Mouse (Mus musculus): ENCODE data around the gene Bcl11a. TPM values are rescaled to one million over a fixed set of nuclear protein-coding genes. Genes with fewer than 3 reads are reported as not detected.
"Not testable (repeated sequence)": the region's sequence is repeated elsewhere in the genome, so short reads cannot be mapped to it uniquely, and the experiment has no call there.

Bcl11a gene
- polyA plus RNA-seq, 1 experiment from 2014 or later = 72.7 TPM

DNA sequence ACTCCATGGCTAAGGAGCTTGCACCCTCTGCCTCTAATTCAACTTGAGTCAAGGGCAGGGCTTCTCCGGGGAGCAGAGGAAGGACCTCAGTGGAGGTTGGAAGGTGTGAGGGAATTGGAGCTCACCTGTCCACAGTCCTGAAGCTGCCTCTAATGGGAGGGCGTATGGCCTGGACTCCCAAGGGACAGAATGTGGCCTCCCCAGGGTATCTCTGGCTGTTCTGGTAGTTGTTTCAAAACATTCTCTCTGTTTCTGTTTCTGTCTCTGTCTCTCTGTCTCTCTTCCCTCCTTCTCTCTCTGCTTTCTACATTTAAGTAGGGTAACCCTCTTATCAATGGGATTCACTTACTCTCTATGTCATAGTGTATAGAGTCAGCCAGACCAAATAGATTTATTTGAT lies 38.2 kb downstream of the Bcl11a start:
- DNase-seq (ENCODE audit: low spot score) (no peak), ATAC-seq (ENCODE audit: insufficient read depth, low FRiP score, low TSS enrichment) (no peak)
- WGBS = 96% methylated on average over 2 of the region's 2 CpGs
- Histone ChIP-seq H3K4me2 (ENCODE audit: low read depth) (no peak overlapping the region), H3K9ac (ENCODE audit: low read length) (no peak overlapping the region), H3K9me3 (ENCODE audit: control insufficient read depth, low read length) (no peaks in the 10 kb centered on the region), H3K36me3 (ENCODE audit: control insufficient read depth, insufficient read depth, low read length) (0 out of 2 replicates have a peak, but pooled peaks cover 6% of the 10 kb centered on the region), H3K4me3 (ENCODE audit: low read depth, low read length) (no peak overlapping the region), H3K4me1 (ENCODE audit: control insufficient read depth, insufficient read depth, low read length) (peaks cover 11% of the 10 kb centered on the region; the same call in 1 of the 2 replicates), H3K27ac (ENCODE audit: low read depth, low read length) (no peak overlapping the region), H3K27me3 (ENCODE audit: control insufficient read depth, insufficient read depth, low read length) (no peaks in the 10 kb centered on the region)

DNA sequence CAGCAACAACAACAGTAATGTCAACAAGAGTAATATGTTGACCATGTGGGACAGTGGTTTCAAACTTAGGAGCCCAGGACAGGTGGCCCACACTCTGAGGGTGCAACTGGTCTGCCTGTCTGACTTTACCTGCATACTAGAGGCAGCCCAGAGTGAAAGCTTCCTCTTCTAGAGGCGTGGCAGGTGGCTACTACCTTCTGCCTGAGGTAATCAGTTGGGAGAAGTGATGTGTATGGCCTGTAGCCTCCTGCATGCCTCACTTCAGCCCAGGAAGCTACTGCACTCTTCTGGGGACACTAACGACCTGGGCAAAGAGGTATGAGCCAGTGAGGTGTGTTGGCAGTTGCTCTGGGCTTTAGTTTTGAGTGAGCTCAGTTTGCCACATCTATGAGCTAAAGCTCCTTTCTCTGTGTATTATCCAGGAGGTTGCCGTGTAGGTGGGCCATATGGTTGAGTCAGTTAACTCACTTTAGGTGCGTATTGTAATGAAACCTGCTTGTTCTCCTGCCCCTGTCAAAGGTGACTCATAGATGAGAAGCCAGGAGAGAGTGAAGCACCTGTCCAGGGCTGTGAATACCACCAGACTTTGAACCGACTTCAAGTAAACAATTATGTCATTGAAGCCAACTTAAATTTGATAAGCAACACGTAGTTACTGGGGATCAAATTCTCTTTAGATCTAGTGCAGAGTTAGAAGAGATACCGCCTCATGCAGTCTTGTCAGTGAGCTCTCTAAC lies 38.9 kb downstream of the Bcl11a start:
- WGBS = 90% methylated on average over 7 of the region's 7 CpGs
- peaks cover 14% of the 10 kb centered on the region; the same call in 1 of the 2 replicates for H3K4me1 ChIP-seq (ENCODE audit: control insufficient read depth, insufficient read depth, low read length)
- no peaks in the 10 kb centered on the region for H3K9me3 ChIP-seq (ENCODE audit: control insufficient read depth, low read length)

DNA sequence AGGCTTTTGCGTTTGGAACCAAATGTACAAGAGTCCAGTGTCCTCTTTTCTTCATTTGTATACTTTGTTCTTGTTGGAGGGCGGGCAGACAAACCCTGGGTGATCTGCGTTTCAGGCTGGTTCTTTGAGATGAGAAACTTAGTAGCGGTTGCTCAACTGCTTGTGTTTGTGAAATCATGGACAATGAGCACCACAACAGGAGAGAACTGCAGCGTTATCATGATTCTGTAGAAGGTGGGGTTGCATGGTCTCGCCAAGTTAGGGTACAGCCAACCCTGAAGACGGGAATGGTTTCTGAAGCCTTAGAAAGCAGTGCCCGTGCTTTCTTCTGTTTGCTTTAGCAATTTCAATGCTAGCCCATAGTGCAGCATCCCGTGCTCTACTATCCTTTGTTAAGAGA lies 43.3 kb downstream of the Bcl11a start:
- Histone ChIP-seq H3K27ac (ENCODE audit: low read depth, low read length) (no peak overlapping the region), H3K9me3 (ENCODE audit: control insufficient read depth, low read length) (no peaks in the 10 kb centered on the region), H3K4me2 (ENCODE audit: low read depth) (no peak overlapping the region), H3K9ac (ENCODE audit: low read length) (no peak overlapping the region), H3K4me1 (ENCODE audit: control insufficient read depth, insufficient read depth, low read length) (peaks cover 7% of the 10 kb centered on the region; the same call in 1 of the 2 replicates), H3K27me3 (ENCODE audit: control insufficient read depth, insufficient read depth, low read length) (no peaks in the 10 kb centered on the region), H3K36me3 (ENCODE audit: control insufficient read depth, insufficient read depth, low read length) (0 out of 2 replicates have a peak, but pooled peaks cover 4% of the 10 kb centered on the region), H3K4me3 (ENCODE audit: low read depth, low read length) (no peak overlapping the region)
- DNase-seq (ENCODE audit: low spot score) (no peak), ATAC-seq (ENCODE audit: insufficient read depth, low FRiP score, low TSS enrichment) (no peak)
- WGBS = 85% methylated on average over 9 of the region's 9 CpGs

More for the DNA sequence above, 38.9 kb downstream of the Bcl11a start:
- no peak for ATAC-seq (ENCODE audit: insufficient read depth, low FRiP score, low TSS enrichment)
- Histone ChIP-seq H3K27ac (ENCODE audit: low read depth, low read length) (no peak overlapping the region), H3K27me3 (ENCODE audit: control insufficient read depth, insufficient read depth, low read length) (no peaks in the 10 kb centered on the region), H3K4me3 (ENCODE audit: low read depth, low read length) (no peak overlapping the region), H3K4me2 (ENCODE audit: low read depth) (no peak overlapping the region), H3K9ac (ENCODE audit: low read length) (no peak overlapping the region), H3K36me3 (ENCODE audit: control insufficient read depth, insufficient read depth, low read length) (0 out of 2 replicates have a peak, but pooled peaks cover 6% of the 10 kb centered on the region)
- no peak for DNase-seq (ENCODE audit: low spot score)

DNA sequence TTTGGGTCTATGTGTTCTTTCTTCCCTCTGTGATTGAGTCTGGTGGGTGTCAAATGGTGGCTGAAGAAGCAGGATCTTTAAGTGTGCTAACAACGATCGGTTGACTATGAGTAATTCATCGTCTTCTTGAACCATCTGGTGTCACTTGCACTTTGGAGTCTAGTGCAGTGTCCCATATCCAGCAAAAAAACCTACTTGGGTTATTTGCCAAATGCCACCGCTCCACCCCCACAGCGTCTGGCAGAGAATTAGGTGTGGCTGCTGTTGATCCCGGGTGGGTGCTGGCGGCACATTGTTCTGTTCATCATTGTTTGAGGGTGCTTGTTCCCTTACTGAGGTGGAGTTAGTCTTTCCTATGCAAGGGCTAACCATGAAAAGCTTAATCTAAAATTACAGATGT lies 45.0 kb downstream of the Bcl11a start:
- no peak overlapping the region for H3K4me3 ChIP-seq (ENCODE audit: low read depth, low read length)
- H3K9me3 ChIP-seq (ENCODE audit: control insufficient read depth, low read length) = no peaks in the 10 kb centered on the region
- no peak overlapping the region for H3K4me2 ChIP-seq (ENCODE audit: low read depth)
- no peak overlapping the region for H3K27ac ChIP-seq (ENCODE audit: low read depth, low read length)
- H3K9ac ChIP-seq (ENCODE audit: low read length) = no peak overlapping the region
- WGBS = 90% methylated on average over 7 of the region's 7 CpGs
- peaks cover 7% of the 10 kb centered on the region; the same call in 1 of the 2 replicates for H3K4me1 ChIP-seq (ENCODE audit: control insufficient read depth, insufficient read depth, low read length)
- H3K27me3 ChIP-seq (ENCODE audit: control insufficient read depth, insufficient read depth, low read length) = no peaks in the 10 kb centered on the region
- DNase-seq (ENCODE audit: low spot score) (no peak), ATAC-seq (ENCODE audit: insufficient read depth, low FRiP score, low TSS enrichment) (no peak)
- no peaks in the 10 kb centered on the region for H3K36me3 ChIP-seq (ENCODE audit: control insufficient read depth, insufficient read depth, low read length)

DNA sequence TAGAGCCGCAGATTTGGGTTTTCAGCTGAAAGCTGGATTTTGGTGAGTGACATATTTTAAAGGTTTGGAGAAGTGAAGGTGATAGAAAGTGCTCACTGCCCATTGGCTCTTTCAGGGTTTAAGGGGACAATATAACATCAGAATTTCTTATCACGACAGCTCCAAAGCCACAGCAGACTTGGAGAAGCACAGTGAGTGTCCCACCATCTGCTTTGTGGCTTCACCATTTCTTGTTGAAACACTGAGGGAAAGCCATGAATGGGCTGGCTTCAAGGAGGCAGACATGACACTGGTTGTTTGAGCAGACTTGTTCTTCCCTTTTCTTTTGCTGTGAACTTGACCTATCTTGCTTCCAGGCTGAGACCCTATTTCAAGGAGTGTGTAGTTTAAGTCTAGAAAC lies 46.1 kb downstream of the Bcl11a start:
- no peaks in the 10 kb centered on the region for H3K36me3 ChIP-seq (ENCODE audit: control insufficient read depth, insufficient read depth, low read length)
- no peak overlapping the region for H3K4me3 ChIP-seq (ENCODE audit: low read depth, low read length)
- no peak overlapping the region for H3K4me2 ChIP-seq (ENCODE audit: low read depth)
- DNase-seq (ENCODE audit: low spot score) (no peak), ATAC-seq (ENCODE audit: insufficient read depth, low FRiP score, low TSS enrichment) (no peak)
- H3K27ac ChIP-seq (ENCODE audit: low read depth, low read length) = no peak overlapping the region
- WGBS = 89% methylated on average over 2 of the region's 2 CpGs
- H3K4me1 ChIP-seq (ENCODE audit: control insufficient read depth, insufficient read depth, low read length) = peaks cover 5% of the 10 kb centered on the region; the same call in 1 of the 2 replicates
- no peaks in the 10 kb centered on the region for H3K27me3 ChIP-seq (ENCODE audit: control insufficient read depth, insufficient read depth, low read length)
- no peak overlapping the region for H3K9ac ChIP-seq (ENCODE audit: low read length)
- no peaks in the 10 kb centered on the region for H3K9me3 ChIP-seq (ENCODE audit: control insufficient read depth, low read length)

DNA sequence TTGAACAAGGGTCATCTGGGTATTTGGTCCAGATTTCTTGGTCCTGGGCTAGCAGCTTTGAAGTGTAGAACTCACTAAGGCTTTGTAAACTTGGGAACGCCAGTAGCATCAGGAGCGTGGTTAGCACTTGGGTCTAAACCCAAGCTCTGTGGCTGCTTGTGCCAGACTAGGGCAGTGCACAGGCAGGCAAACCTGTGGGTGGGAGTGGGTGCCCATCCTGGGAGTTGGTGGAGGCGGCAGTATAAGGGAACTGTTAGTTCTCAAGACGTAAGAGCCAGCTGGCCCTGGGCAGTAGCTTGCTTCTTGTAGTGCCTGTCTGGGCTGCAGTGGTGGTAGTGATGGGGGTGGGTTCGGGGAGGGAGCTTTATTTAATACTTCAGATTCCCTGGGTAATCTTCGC lies 47.2 kb downstream of the Bcl11a start:
- no peak for DNase-seq (ENCODE audit: low spot score)
- WGBS = 86% methylated on average over 6 of the region's 6 CpGs
- H3K36me3 ChIP-seq (ENCODE audit: control insufficient read depth, insufficient read depth, low read length) = no peaks in the 10 kb centered on the region
- H3K27ac ChIP-seq (ENCODE audit: low read depth, low read length) = no peak overlapping the region
- H3K9me3 ChIP-seq (ENCODE audit: control insufficient read depth, low read length) = no peaks in the 10 kb centered on the region
- no peak for ATAC-seq (ENCODE audit: insufficient read depth, low FRiP score, low TSS enrichment)
- no peak overlapping the region for H3K9ac ChIP-seq (ENCODE audit: low read length)
- H3K4me1 ChIP-seq (ENCODE audit: control insufficient read depth, insufficient read depth, low read length) = peaks cover 3% of the 10 kb centered on the region; the same call in 1 of the 2 replicates
- no peak overlapping the region for H3K4me3 ChIP-seq (ENCODE audit: low read depth, low read length)
- no peak overlapping the region for H3K4me2 ChIP-seq (ENCODE audit: low read depth)
- H3K27me3 ChIP-seq (ENCODE audit: control insufficient read depth, insufficient read depth, low read length) = no peaks in the 10 kb centered on the region

DNA sequence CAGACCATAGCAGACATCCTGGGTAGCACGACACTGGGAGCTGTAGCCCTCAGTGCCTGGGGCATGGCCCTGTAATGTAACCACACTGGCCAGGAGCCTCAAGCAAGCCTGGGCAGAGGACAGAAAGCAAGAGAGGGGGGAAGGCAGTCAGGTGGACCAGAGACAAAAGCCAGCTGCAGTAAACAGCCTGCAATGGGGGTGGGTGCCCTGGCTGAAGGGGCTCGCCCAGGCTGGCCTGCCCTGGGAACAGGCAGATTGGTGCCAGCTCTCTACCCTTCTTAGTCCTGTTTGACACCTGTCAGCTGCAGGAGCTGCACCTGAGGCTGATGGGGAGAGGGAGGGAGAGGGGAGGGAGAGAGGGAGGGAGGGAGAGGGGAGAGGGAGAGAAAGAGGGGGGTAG lies 50.1 kb downstream of the Bcl11a start:
- H3K27ac ChIP-seq (ENCODE audit: low read depth, low read length) = no peak overlapping the region

DNA sequence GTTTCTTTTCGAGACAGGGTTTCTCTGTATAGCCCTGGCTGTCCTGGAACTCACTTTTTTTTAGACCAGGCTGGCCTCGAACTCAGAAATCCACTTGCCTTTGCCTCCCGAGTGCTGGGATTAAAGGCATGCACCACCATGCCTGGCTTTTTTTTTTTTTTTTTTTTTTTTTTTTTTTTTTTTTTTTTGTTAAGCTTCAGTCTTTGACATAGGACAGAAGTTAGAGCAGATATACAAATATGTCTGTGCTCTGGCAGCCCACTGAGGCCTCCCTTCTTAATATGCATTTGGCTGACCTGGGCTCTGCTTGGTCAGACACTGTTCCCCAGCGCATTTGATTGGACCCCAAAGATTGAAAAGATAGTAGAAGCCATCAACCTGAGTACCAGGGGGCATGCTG lies 51.0 kb downstream of the Bcl11a start:
- ATAC-seq (ENCODE audit: insufficient read depth, low FRiP score, low TSS enrichment); H3K9me3 ChIP-seq (ENCODE audit: control insufficient read depth, low read length); H3K27me3 ChIP-seq (ENCODE audit: control insufficient read depth, insufficient read depth, low read length); H3K4me2 ChIP-seq (ENCODE audit: low read depth); H3K4me1 ChIP-seq (ENCODE audit: control insufficient read depth, insufficient read depth, low read length); H3K36me3 ChIP-seq (ENCODE audit: control insufficient read depth, insufficient read depth, low read length); H3K27ac ChIP-seq (ENCODE audit: low read depth, low read length); H3K4me3 ChIP-seq (ENCODE audit: low read depth, low read length); H3K9ac ChIP-seq (ENCODE audit: low read length); DNase-seq (ENCODE audit: low spot score): not testable (repeated sequence)
- 89% methylated on average over 4 of the region's 4 CpGs for WGBS

More for the DNA sequence above, 50.1 kb downstream of the Bcl11a start:
- Histone ChIP-seq H3K36me3 (ENCODE audit: control insufficient read depth, insufficient read depth, low read length) (no peaks in the 10 kb centered on the region), H3K9me3 (ENCODE audit: control insufficient read depth, low read length) (no peaks in the 10 kb centered on the region), H3K4me2 (ENCODE audit: low read depth) (no peak overlapping the region), H3K9ac (ENCODE audit: low read length) (no peak overlapping the region), H3K27me3 (ENCODE audit: control insufficient read depth, insufficient read depth, low read length) (no peaks in the 10 kb centered on the region), H3K4me3 (ENCODE audit: low read depth, low read length) (no peak overlapping the region), H3K4me1 (ENCODE audit: control insufficient read depth, insufficient read depth, low read length) (no peaks in the 10 kb centered on the region)
- WGBS = 66% methylated on average over 2 of the region's 2 CpGs
- no peak for DNase-seq (ENCODE audit: low spot score)
- no peak for ATAC-seq (ENCODE audit: insufficient read depth, low FRiP score, low TSS enrichment)
